Mouse (Mus musculus): ENCODE data around the gene Tarm1. TPM values are rescaled to one million over a fixed set of nuclear protein-coding genes. Genes with fewer than 3 reads are reported as not detected.
A peak's percentile ranks its signal among the peaks of the same experiment; 100 is the strongest.

The Tarm1 gene
- polyA plus RNA-seq, 1 experiment from 2014 or later = not detected

- H3K36me3 ChIP-seq = no peaks in the 10 kb centered on the region
- ATAC-seq (ENCODE audit: low FRiP score, low read depth) = no peak
- H3K4me2 ChIP-seq (replicated peaks) = no peak overlapping the region
- peaks cover 5% of the 10 kb centered on the region; the same call in 1 of the 2 replicates for H3K27me3 ChIP-seq
- no peaks in the 10 kb centered on the region for H3K4me1 ChIP-seq
- no peak overlapping the region for H3K27ac ChIP-seq (replicated peaks)
- no peak overlapping the region for H3K4me3 ChIP-seq
- no peak overlapping the region for H3K9ac ChIP-seq (replicated peaks)
- no peaks in the 10 kb centered on the region for H3K9me3 ChIP-seq
- whole genome bisulfite sequencing = 57% methylated on average over 11 of the region's 11 CpGs
Measured at GRCm38 (mm10) chr7:3453486-3454183, 48.8 kb downstream of the Tarm1 start.

- Histone ChIP-seq H3K9ac (replicated peaks) (no peak overlapping the region), H3K4me1 (no peaks in the 10 kb centered on the region), H3K27me3 (peaks cover 5% of the 10 kb centered on the region; the same call in 1 of the 2 replicates), H3K27ac (replicated peaks) (no peak overlapping the region), H3K4me2 (replicated peaks) (no peak overlapping the region), H3K4me3 (no peak overlapping the region), H3K36me3 (no peaks in the 10 kb centered on the region), H3K9me3 (no peaks in the 10 kb centered on the region)
- no peak for ATAC-seq (ENCODE audit: low FRiP score, low read depth)
- WGBS = 62% methylated on average over 12 of the region's 12 CpGs
Measured at GRCm38 (mm10) chr7:3452821-3453485, 49.5 kb downstream of the Tarm1 start.

- no peak overlapping the region for H3K27ac ChIP-seq (replicated peaks)
- no peaks in the 10 kb centered on the region for H3K9me3 ChIP-seq
- H3K27me3 ChIP-seq = peaks cover 5% of the 10 kb centered on the region; the same call in 1 of the 2 replicates
- no peak overlapping the region for H3K9ac ChIP-seq (replicated peaks)
- H3K4me2 ChIP-seq (replicated peaks) = no peak overlapping the region
- 62% methylated on average over 6 of the region's 6 CpGs for WGBS
- no peak overlapping the region for H3K4me3 ChIP-seq
- no peaks in the 10 kb centered on the region for H3K4me1 ChIP-seq
- ATAC-seq (ENCODE audit: low FRiP score, low read depth) = no peak
- no peaks in the 10 kb centered on the region for H3K36me3 ChIP-seq
Measured at GRCm38 (mm10) chr7:3451161-3451560, 51.3 kb downstream of the Tarm1 start.

GRCm38 (mm10) chr7:3450671-3451070 lies 51.8 kb downstream of the Tarm1 start:
- H3K27ac ChIP-seq (replicated peaks) = no peak overlapping the region
- no peaks in the 10 kb centered on the region for H3K36me3 ChIP-seq
- ATAC-seq (ENCODE audit: low FRiP score, low read depth) = no peak
- H3K9ac ChIP-seq (replicated peaks) = no peak overlapping the region
- no peak overlapping the region for H3K4me2 ChIP-seq (replicated peaks)
- H3K4me1 ChIP-seq = no peaks in the 10 kb centered on the region
- 75% methylated on average over 5 of the region's 5 CpGs for WGBS
- peaks cover 5% of the 10 kb centered on the region; the same call in 1 of the 2 replicates for H3K27me3 ChIP-seq
- no peak overlapping the region for H3K4me3 ChIP-seq
- H3K9me3 ChIP-seq = no peaks in the 10 kb centered on the region

GRCm38 (mm10) chr7:3448737-3449454 lies 53.5 kb downstream of the Tarm1 start:
- Histone ChIP-seq H3K4me1 (no peaks in the 10 kb centered on the region), H3K4me2 (replicated peaks) (no peak overlapping the region), H3K4me3 (no peak overlapping the region), H3K36me3 (no peaks in the 10 kb centered on the region), H3K9me3 (no peaks in the 10 kb centered on the region), H3K9ac (replicated peaks) (no peak overlapping the region), H3K27me3 (peaks cover 5% of the 10 kb centered on the region; the same call in 1 of the 2 replicates), H3K27ac (replicated peaks) (no peak overlapping the region)
- peak; percentile 70 for ATAC-seq (ENCODE audit: low FRiP score, low read depth)
- WGBS = 24% methylated on average over 15 of the region's 15 CpGs

GRCm38 (mm10) chr7:3447026-3447425 lies 55.4 kb downstream of the Tarm1 start:
- H3K4me3 ChIP-seq = no peak overlapping the region
- peaks cover 5% of the 10 kb centered on the region; the same call in 1 of the 2 replicates for H3K27me3 ChIP-seq
- H3K4me1 ChIP-seq = no peaks in the 10 kb centered on the region
- H3K9ac ChIP-seq (replicated peaks) = no peak overlapping the region
- no peak overlapping the region for H3K4me2 ChIP-seq (replicated peaks)
- no peak for ATAC-seq (ENCODE audit: low FRiP score, low read depth)
- WGBS = 77% methylated on average over 4 of the region's 4 CpGs
- no peaks in the 10 kb centered on the region for H3K36me3 ChIP-seq
- H3K9me3 ChIP-seq = no peaks in the 10 kb centered on the region
- no peak overlapping the region for H3K27ac ChIP-seq (replicated peaks)

GRCm38 (mm10) chr7:3446584-3446983 lies 55.8 kb downstream of the Tarm1 start:
- Histone ChIP-seq H3K4me3 (no peak overlapping the region), H3K4me2 (replicated peaks) (no peak overlapping the region), H3K27ac (replicated peaks) (no peak overlapping the region), H3K9ac (replicated peaks) (no peak overlapping the region), H3K27me3 (peaks cover 5% of the 10 kb centered on the region; the same call in 1 of the 2 replicates), H3K4me1 (no peaks in the 10 kb centered on the region), H3K36me3 (no peaks in the 10 kb centered on the region), H3K9me3 (no peaks in the 10 kb centered on the region)
- 76% methylated on average over 3 of the region's 3 CpGs for WGBS
- ATAC-seq (ENCODE audit: low FRiP score, low read depth) = no peak

- Histone ChIP-seq H3K4me3 (no peak overlapping the region), H3K36me3 (no peaks in the 10 kb centered on the region), H3K27ac (replicated peaks) (no peak overlapping the region), H3K4me1 (no peaks in the 10 kb centered on the region), H3K27me3 (peaks cover 5% of the 10 kb centered on the region; the same call in 1 of the 2 replicates), H3K9me3 (no peaks in the 10 kb centered on the region), H3K9ac (replicated peaks) (no peak overlapping the region), H3K4me2 (replicated peaks) (no peak overlapping the region)
- 87% methylated on average over 3 of the region's 3 CpGs for WGBS
- no peak for ATAC-seq (ENCODE audit: low FRiP score, low read depth)
Measured at GRCm38 (mm10) chr7:3444678-3445077, 57.7 kb downstream of the Tarm1 start.

GRCm38 (mm10) chr7:3442476-3443062 lies 59.9 kb downstream of the Tarm1 start:
- Histone ChIP-seq H3K9ac (replicated peaks) (no peak overlapping the region), H3K4me1 (no peaks in the 10 kb centered on the region), H3K27me3 (no peaks in the 10 kb centered on the region), H3K4me3 (no peak overlapping the region), H3K9me3 (no peaks in the 10 kb centered on the region), H3K4me2 (replicated peaks) (no peak overlapping the region), H3K27ac (replicated peaks) (no peak overlapping the region), H3K36me3 (no peaks in the 10 kb centered on the region)
- WGBS = 80% methylated on average over 10 of the region's 10 CpGs
- ATAC-seq (ENCODE audit: low FRiP score, low read depth) = no peak

GRCm38 (mm10) chr7:3440526-3440925 lies 61.9 kb downstream of the Tarm1 start:
- Histone ChIP-seq H3K36me3 (no peaks in the 10 kb centered on the region), H3K27me3 (0 out of 2 replicates have a peak, but pooled peaks cover 3% of the 10 kb centered on the region), H3K9me3 (no peaks in the 10 kb centered on the region), H3K4me2 (replicated peaks) (no peak overlapping the region), H3K27ac (replicated peaks) (no peak overlapping the region), H3K4me1 (no peaks in the 10 kb centered on the region), H3K4me3 (no peak overlapping the region), H3K9ac (replicated peaks) (no peak overlapping the region)
- ATAC-seq (ENCODE audit: low FRiP score, low read depth) = no peak
- WGBS = 78% methylated on average over 8 of the region's 8 CpGs

GRCm38 (mm10) chr7:3439984-3440383 lies 62.4 kb downstream of the Tarm1 start:
- no peak overlapping the region for H3K4me2 ChIP-seq (replicated peaks)
- H3K4me3 ChIP-seq = no peak overlapping the region
- ATAC-seq (ENCODE audit: low FRiP score, low read depth) = no peak
- H3K27ac ChIP-seq (replicated peaks) = no peak overlapping the region
- no peak overlapping the region for H3K9ac ChIP-seq (replicated peaks)
- 0 out of 2 replicates have a peak, but pooled peaks cover 3% of the 10 kb centered on the region for H3K27me3 ChIP-seq
- no peaks in the 10 kb centered on the region for H3K9me3 ChIP-seq
- 85% methylated on average over 11 of the region's 11 CpGs for WGBS
- no peaks in the 10 kb centered on the region for H3K4me1 ChIP-seq
- no peaks in the 10 kb centered on the region for H3K36me3 ChIP-seq
